Mouse (Mus musculus) splenic B cell, adult 2 months (primary cell): Measurements from ENCODE around the gene Phf10.
"Not testable (repeated sequence)": the region's sequence is repeated elsewhere in the genome, so short reads cannot be mapped to it uniquely, and the experiment has no call there.

Source experiments
- DNase-seq: peaks from one replicate; pipeline ENCODE4 v3.0.0-alpha.2; 2011; ENCODE audit warnings: low read depth, low spot score
- H3K27me3 ChIP-seq: 2 replicates; pipeline ENCODE4 v1.6.1; 2012; ENCODE audit warnings: mild to moderate bottlenecking, low read length, moderate library complexity, mixed read lengths; ENCODE audit not compliant: control insufficient read depth, poor library complexity, insufficient read depth, severe bottlenecking
- H3K36me3 ChIP-seq: 2 replicates; pipeline ENCODE4 v1.6.1; 2012; ENCODE audit warnings: mild to moderate bottlenecking, low read length, moderate library complexity, mixed read lengths; ENCODE audit not compliant: control insufficient read depth, poor library complexity, insufficient read depth, severe bottlenecking

Phf10 gene

DNA sequence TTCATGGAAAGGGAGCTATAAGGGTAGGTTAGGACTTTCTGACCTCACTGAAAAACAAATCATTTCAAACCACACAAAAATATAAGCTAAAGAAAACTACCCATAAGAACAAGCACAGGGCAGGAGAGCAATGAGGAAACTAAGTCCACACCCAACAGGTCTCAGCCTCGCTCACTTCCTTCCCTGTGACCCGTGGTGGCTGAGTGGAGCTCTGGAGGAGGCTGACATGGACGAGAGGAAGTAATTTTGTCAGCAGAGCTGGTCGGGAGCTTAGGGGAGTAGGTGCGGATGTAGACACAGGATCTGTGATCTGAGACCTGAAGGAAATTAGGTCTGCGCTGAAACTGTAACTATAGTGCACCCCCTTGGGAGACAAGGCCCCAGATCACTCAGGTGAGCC, 39.5 kb downstream of the Phf10 start:
- H3K36me3 ChIP-seq: no peaks in the 10 kb centered on the region
- no peak for DNase-seq
- no peaks in the 10 kb centered on the region for H3K27me3 ChIP-seq

GRCm38 (mm10) chr17:14917866-14918265, 43.2 kb downstream of the Phf10 start:
- Histone ChIP-seq H3K36me3 (no peaks in the 10 kb centered on the region), H3K27me3 (no peaks in the 10 kb centered on the region)
- no peak for DNase-seq

DNA sequence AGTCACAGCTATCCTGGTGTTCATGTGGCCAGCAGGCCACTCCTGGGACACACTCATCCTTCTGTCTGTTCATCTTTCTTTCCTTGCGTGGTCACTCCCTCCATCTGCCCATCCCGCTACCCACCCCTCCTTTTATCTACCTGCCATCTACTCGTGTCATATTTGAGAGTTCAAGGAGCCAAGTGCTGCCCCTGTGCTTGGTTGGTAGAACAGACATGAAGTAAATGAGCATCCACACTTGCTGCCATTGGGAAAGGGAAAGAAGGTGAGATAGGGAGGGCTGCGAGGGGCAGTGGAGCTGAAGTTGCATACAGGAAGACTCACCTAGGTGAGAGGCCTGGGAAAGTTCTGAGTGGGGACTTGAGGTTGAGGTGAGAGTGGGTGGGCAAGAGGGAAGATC, 46.7 kb downstream of the Phf10 start:
- Histone ChIP-seq H3K36me3 (no peaks in the 10 kb centered on the region), H3K27me3 (no peaks in the 10 kb centered on the region)

GRCm38 (mm10) chr17:14912981-14913380, 48.1 kb downstream of the Phf10 start:
- H3K36me3 ChIP-seq: no peaks in the 10 kb centered on the region
- no peaks in the 10 kb centered on the region for H3K27me3 ChIP-seq
- DNase-seq: no peak

More for the DNA sequence above, 46.7 kb downstream of the Phf10 start:
- DNase-seq: no peak

DNA sequence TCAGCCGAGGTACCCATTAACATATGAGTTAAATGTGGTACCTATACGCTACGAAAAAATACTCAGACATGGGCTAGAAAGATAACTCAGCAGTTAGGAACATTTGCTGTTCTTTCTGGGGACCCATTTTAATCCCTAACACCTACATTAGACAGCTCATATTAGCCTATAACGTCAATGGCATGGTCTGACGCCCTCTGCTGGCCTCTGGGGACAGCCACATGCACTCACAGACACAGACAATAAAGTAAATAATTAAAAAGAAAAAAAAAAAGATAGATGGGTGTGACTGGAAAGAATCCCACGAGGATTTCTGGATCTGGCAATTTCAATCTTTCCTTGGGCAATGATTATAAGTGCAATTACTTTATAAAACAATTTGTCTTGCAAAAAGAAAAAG, 48.7 kb downstream of the Phf10 start:
- Histone ChIP-seq H3K27me3 (no peaks in the 10 kb centered on the region), H3K36me3 (no peaks in the 10 kb centered on the region)
- DNase-seq: peak; percentile 7

GRCm38 (mm10) chr17:14910771-14911170, 50.3 kb downstream of the Phf10 start:
- DNase-seq: no peak
- H3K27me3 ChIP-seq: no peaks in the 10 kb centered on the region
- H3K36me3 ChIP-seq: no peaks in the 10 kb centered on the region

- Histone ChIP-seq H3K36me3 (no peaks in the 10 kb centered on the region), H3K27me3 (no peaks in the 10 kb centered on the region)
- DNase-seq: no peak
These were observed 51.7 kb downstream of the Phf10 start for GRCm38 (mm10) chr17:14909331-14909730.

- no peaks in the 10 kb centered on the region for H3K36me3 ChIP-seq
- no peaks in the 10 kb centered on the region for H3K27me3 ChIP-seq
- DNase-seq: no peak
These were observed 53.9 kb downstream of the Phf10 start for GRCm38 (mm10) chr17:14907136-14907535.

- H3K27me3 ChIP-seq: no peaks in the 10 kb centered on the region
- no peak for DNase-seq
- H3K36me3 ChIP-seq: no peaks in the 10 kb centered on the region
These were observed 54.5 kb downstream of the Phf10 start for GRCm38 (mm10) chr17:14906611-14907010.

DNA sequence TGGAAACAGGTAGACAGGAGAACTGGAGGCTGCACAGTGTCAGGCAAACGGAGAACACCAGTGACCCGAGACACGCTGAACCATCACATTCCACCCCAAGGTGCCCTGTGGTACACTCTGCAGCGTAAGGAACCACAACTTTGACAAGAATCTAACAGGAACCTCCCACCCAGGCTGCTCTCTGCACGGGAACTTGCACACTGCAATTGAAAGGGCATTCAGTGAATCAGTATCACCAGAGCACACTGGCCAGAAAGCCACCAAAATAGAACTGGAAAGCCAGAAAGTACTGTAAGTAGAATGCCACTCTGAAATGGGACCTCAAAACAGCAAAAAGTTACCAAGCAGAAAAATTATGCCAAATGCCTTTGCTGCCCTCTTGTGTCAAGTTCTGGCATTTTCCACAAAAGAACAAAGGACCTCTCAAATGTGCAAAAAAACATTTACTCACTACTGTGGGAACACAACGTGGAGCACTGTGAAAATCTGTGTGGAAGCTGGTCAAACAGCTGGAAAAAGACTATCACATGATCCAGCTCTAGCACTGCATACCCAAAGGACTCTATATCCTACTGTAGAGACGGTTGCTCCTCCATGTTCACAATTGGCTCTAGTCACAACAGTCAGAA, 56.3 kb downstream of the Phf10 start:
- peak; percentile 59 for DNase-seq
- Histone ChIP-seq H3K27me3 (no peaks in the 10 kb centered on the region), H3K36me3 (no peaks in the 10 kb centered on the region)

GRCm38 (mm10) chr17:14904206-14904605, 56.9 kb downstream of the Phf10 start:
- DNase-seq: no peak
- no peaks in the 10 kb centered on the region for H3K27me3 ChIP-seq
- H3K36me3 ChIP-seq: no peaks in the 10 kb centered on the region

GRCm38 (mm10) chr17:14903212-14903611, 57.9 kb downstream of the Phf10 start:
- no peaks in the 10 kb centered on the region for H3K27me3 ChIP-seq
- no peak for DNase-seq
- no peaks in the 10 kb centered on the region for H3K36me3 ChIP-seq

GRCm38 (mm10) chr17:14898972-14899371, 62.1 kb downstream of the Phf10 start:
- no peaks in the 10 kb centered on the region for H3K27me3 ChIP-seq
- H3K36me3 ChIP-seq: no peaks in the 10 kb centered on the region
- no peak for DNase-seq

DNA sequence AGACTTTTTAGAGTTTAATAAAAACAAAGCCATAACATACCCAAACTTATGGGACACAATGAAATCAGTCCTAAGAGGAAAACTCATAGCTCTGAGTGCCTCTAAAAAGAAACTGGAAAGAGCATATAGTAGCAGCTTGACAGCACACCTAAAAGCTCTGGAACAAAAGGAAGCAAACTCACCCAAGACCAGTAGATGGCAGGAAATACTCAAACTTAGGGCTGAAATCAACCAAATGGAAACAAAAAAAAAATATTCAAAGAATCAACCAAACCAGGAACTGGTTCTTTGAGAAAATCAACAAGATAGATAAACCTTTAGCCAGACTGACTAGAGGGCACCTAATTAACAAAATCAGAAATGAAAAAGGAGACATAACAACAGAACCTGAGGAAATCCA, 66.0 kb downstream of the Phf10 start:
- H3K27me3 ChIP-seq, DNase-seq, H3K36me3 ChIP-seq: not testable (repeated sequence)
